Mouse (Mus musculus) CH12.LX (cell line): ENCODE results near the gene Fgfr2. TPM values are rescaled to one million over a fixed set of nuclear protein-coding genes. Genes with fewer than 3 reads are reported as not detected.

Source experiments
- DNase-seq: peaks from one replicate; pipeline ENCODE4 v3.0.0-alpha.2; 2013; ENCODE audit errors: extremely low read depth
- H3K27ac ChIP-seq: 2 replicates; pipeline ENCODE4 v1.5.1; 2012; ENCODE audit warnings: low read depth, mild to moderate bottlenecking, control low read depth, moderate library complexity; ENCODE audit not compliant: insufficient read depth
- H3K27me3 ChIP-seq: replicated peaks from 2 replicates; pipeline ENCODE3; 2012; ENCODE audit warnings: inconsistent platforms
- H3K36me3 ChIP-seq, 2 experiments: replicated peaks in 1 of 2; 2 replicates each; pipeline versions ENCODE3 to v1.6.1; 2012; ENCODE audit warnings: inconsistent platforms in 1 of 2, low read length in 1 of 2, mild to moderate bottlenecking in 1 of 2, mixed read lengths in 1 of 2, moderate library complexity in 1 of 2; ENCODE audit not compliant: control insufficient read depth in 1 of 2, insufficient read depth in 1 of 2
- H3K4me1 ChIP-seq, 2 experiments: 2 replicates each; pipeline ENCODE4 v1.6.1; 2012; ENCODE audit warnings: inconsistent platforms in 1 of 2, moderate library complexity in 1 of 2; ENCODE audit not compliant: insufficient read depth in 2 of 2, control insufficient read depth in 1 of 2
- H3K4me2 ChIP-seq: 2 replicates; pipeline ENCODE4 v1.6.1; 2012; ENCODE audit warnings: low read depth, mild to moderate bottlenecking, control low read depth; ENCODE audit not compliant: poor library complexity, insufficient read depth, severe bottlenecking
- H3K4me3 ChIP-seq, 3 experiments: fragments of 150-350 bp in 1 of 3; sonication (generic) in 1 of 3; replicated peaks in 1 of 3; 2 replicates each; pipeline versions ENCODE3 to v1.5.1; 2011 to 2012; ENCODE audit warnings: low read depth in 2 of 3, low read length in 2 of 3, mild to moderate bottlenecking in 2 of 3, moderate library complexity in 2 of 3, control low read depth in 1 of 3, improper control_type of control experiment in 1 of 3, inconsistent platforms in 1 of 3, mixed read lengths in 1 of 3; ENCODE audit not compliant: poor library complexity in 1 of 3
- H3K79me2 ChIP-seq: replicated peaks from 2 replicates; pipeline ENCODE4 v1.6.1; 2012; ENCODE audit warnings: mild to moderate bottlenecking, moderate library complexity; ENCODE audit not compliant: control insufficient read depth, poor library complexity, insufficient read depth, severe bottlenecking; ENCODE audit errors: extremely low read depth
- H3K9ac ChIP-seq: 2 replicates; pipeline ENCODE4 v1.6.1; 2012; ENCODE audit warnings: low read depth, mild to moderate bottlenecking, control low read depth, moderate library complexity; ENCODE audit not compliant: insufficient read depth
- H3K9me3 ChIP-seq: replicated peaks from 2 replicates; pipeline ENCODE3; 2012; ENCODE audit warnings: low read length, inconsistent platforms, mixed read lengths
- BHLHE40 ChIP-seq: IDR thresholded peaks from 2 replicates; pipeline ENCODE4 v1.6.1; 2011; ENCODE audit warnings: mild to moderate bottlenecking, low read depth, low read length, improper control_type of control experiment
- E2F4 ChIP-seq: IDR thresholded peaks from 2 replicates; pipeline ENCODE4 v1.6.1; 2011; ENCODE audit warnings: low read depth, low read length, improper control_type of control experiment; ENCODE audit not compliant: insufficient replicate concordance
- ELF1 ChIP-seq: IDR thresholded peaks from 2 replicates; pipeline ENCODE4 v1.6.1; 2014; ENCODE audit warnings: low read depth, mild to moderate bottlenecking, inconsistent platforms, low read length, improper control_type of control experiment
- ETS1 ChIP-seq: conservative IDR thresholded peaks from 2 replicates; pipeline ENCODE4 v1.6.1; 2012; ENCODE audit warnings: low read depth, mild to moderate bottlenecking, inconsistent platforms, low read length, improper control_type of control experiment, moderate library complexity
- GABPA ChIP-seq: IDR thresholded peaks from 2 replicates; pipeline ENCODE4 v1.6.1; 2012; ENCODE audit warnings: low read depth, low read length, improper control_type of control experiment, inconsistent platforms; ENCODE audit not compliant: insufficient replicate concordance
- HCFC1 ChIP-seq: IDR thresholded peaks from 2 replicates; pipeline ENCODE4 v1.6.1; 2012; ENCODE audit warnings: low read depth, mild to moderate bottlenecking, inconsistent platforms, low read length, improper control_type of control experiment
- JUND ChIP-seq: conservative IDR thresholded peaks from 2 replicates; pipeline ENCODE4 v1.6.1; 2011; ENCODE audit warnings: low read depth, low read length, improper control_type of control experiment
- MAFK ChIP-seq: IDR thresholded peaks from 2 replicates; pipeline ENCODE4 v1.6.1; 2011; ENCODE audit warnings: low read length, improper control_type of control experiment; ENCODE audit not compliant: insufficient replicate concordance
- MAX ChIP-seq: IDR thresholded peaks from 2 replicates; pipeline ENCODE4 v1.6.1; 2011; ENCODE audit warnings: low read length, improper control_type of control experiment
- NELFE ChIP-seq: IDR thresholded peaks from 2 replicates; pipeline ENCODE4 v1.6.1; 2011; ENCODE audit warnings: low read depth, low read length, improper control_type of control experiment
- NRF1 ChIP-seq: IDR thresholded peaks from 2 replicates; pipeline ENCODE4 v1.6.1; 2014; ENCODE audit warnings: low read depth, mild to moderate bottlenecking, inconsistent platforms, low read length, improper control_type of control experiment, moderate library complexity
- PAX5 ChIP-seq: IDR thresholded peaks from 2 replicates; pipeline ENCODE4 v1.6.1; 2012; ENCODE audit warnings: low read length, inconsistent platforms, mixed read lengths
- POLR2A ChIP-seq: IDR thresholded peaks from 2 replicates; pipeline ENCODE4 v1.6.1; 2011; ENCODE audit warnings: low read depth, mild to moderate bottlenecking, improper control_type of control experiment, low read length
- RCOR1 ChIP-seq: conservative IDR thresholded peaks from 2 replicates; pipeline ENCODE4 v1.6.1; 2012; ENCODE audit warnings: low read depth, mild to moderate bottlenecking, inconsistent platforms, low read length, improper control_type of control experiment
- SMC3 ChIP-seq: IDR thresholded peaks from 2 replicates; pipeline ENCODE4 v1.6.1; 2011; ENCODE audit warnings: low read depth, low read length, improper control_type of control experiment
- TBP ChIP-seq: conservative IDR thresholded peaks from 2 replicates; pipeline ENCODE4 v1.6.1; 2011; ENCODE audit warnings: low read depth, low read length, improper control_type of control experiment
- TCF12 ChIP-seq: IDR thresholded peaks from 2 replicates; pipeline ENCODE4 v1.6.1; 2014; ENCODE audit warnings: low read depth, mild to moderate bottlenecking, inconsistent platforms, low read length, improper control_type of control experiment
- UBTF ChIP-seq: IDR thresholded peaks from 2 replicates; pipeline ENCODE4 v1.6.1; 2012; ENCODE audit warnings: low read depth, mild to moderate bottlenecking, inconsistent platforms, low read length, improper control_type of control experiment, moderate library complexity
- USF1 ChIP-seq: IDR thresholded peaks from 2 replicates; pipeline ENCODE4 v1.6.1; 2014; ENCODE audit warnings: low read depth, mild to moderate bottlenecking, inconsistent platforms, low read length, improper control_type of control experiment
- USF2 ChIP-seq: conservative IDR thresholded peaks from 2 replicates; pipeline ENCODE4 v1.6.1; 2011; ENCODE audit warnings: low read depth, low read length, improper control_type of control experiment
- ZC3H11A ChIP-seq: IDR thresholded peaks from 2 replicates; pipeline ENCODE4 v1.6.1; 2012; ENCODE audit warnings: low read depth, mild to moderate bottlenecking, inconsistent platforms, low read length, improper control_type of control experiment
- ZKSCAN1 ChIP-seq: IDR thresholded peaks from 2 replicates; pipeline ENCODE4 v1.6.1; 2012; ENCODE audit warnings: low read depth, inconsistent platforms, low read length, improper control_type of control experiment, borderline replicate concordance
- ZNF384 ChIP-seq: IDR thresholded peaks from 2 replicates; pipeline ENCODE4 v1.6.1; 2012; ENCODE audit warnings: low read depth, low read length, improper control_type of control experiment, inconsistent platforms
- dilution Hi-C: fragments of 300-500 bp; cut with MboI; formaldehyde crosslinking; loops from 2 replicates; pipeline ENCODE4 v1.14.3; 2020; ENCODE audit warnings: low sequenced_read_pairs; ENCODE audit not compliant: extremely low pct_unique_long_range_greater_than_20kb, extremely low pct_ligation_motif_present
- in situ Hi-C: fragments of 300-500 bp; cut with MboI; formaldehyde crosslinking; loops from 3 replicates; pipeline ENCODE4 v1.14.3; 2019; ENCODE audit warnings: low sequenced_read_pairs, low pct_ligation_motif_present, low pct_unique_long_range_greater_than_20kb, mixed read lengths
- polyA plus RNA-seq: library from polyadenylated mRNA; unstranded; fragments of >175 nt; gene quantifications from 2 replicates; pipeline ENCODE4 v1.2.1, GENCODE M21; 2012; ENCODE audit warnings: low read depth; ENCODE audit not compliant: insufficient read length
- total RNA-seq, 2 experiments: library from RNA; depleted of rRNA; stranded (reverse); fragments of 300-350 nt in 1 of 2; fragments of >200 nt in 1 of 2; gene quantifications; 2 replicates each; pipeline ENCODE4 v1.2.3; 2012 to 2014

Fgfr2 gene
- total and polyA plus RNA-seq, 3 experiments: not detected

GRCm38 (mm10) chr7:132723906-132724305, 399.2 kb downstream of the Fgfr2 start:
- Histone ChIP-seq H3K4me2 (no peak overlapping the region), H3K4me1 (peaks cover 43 to 80% of the 10 kb centered on the region in 2 experiments), H3K79me2 (no peaks in the 10 kb centered on the region), H3K4me3 (no peak overlapping the region), H3K27ac (no peak overlapping the region), H3K9me3 (no peaks in the 10 kb centered on the region), H3K9ac (no peak overlapping the region), H3K27me3 (no peaks in the 10 kb centered on the region), H3K36me3 (peaks cover 8 to 47% of the 10 kb centered on the region in 2 experiments)
- in situ Hi-C loops: no loop called here
- DNase-seq: peak; percentile 54
- TF ChIP-seq USF1 (peak; percentile 79), BHLHE40 (peak; percentile 47), NELFE (no peak), ZNF384 (no peak), USF2 (peak; percentile 71), POLR2A (peak; percentile 49), NRF1 (no peak), MAX (peak; percentile 81), ELF1 (no peak), UBTF (no peak), HCFC1 (no peak), ETS1 (no peak; the same call in 1 of the 2 replicates), TBP (0 out of 2 replicates have a peak, but pooled peaks have one; percentile 42), PAX5 (no peak), MAFK (no peak), GABPA (no peak), TCF12 (no peak)
- dilution Hi-C loops: no loop called here

GRCm38 (mm10) chr7:132722401-132723370, 400.5 kb downstream of the Fgfr2 start:
- H3K9me3 ChIP-seq: no peaks in the 10 kb centered on the region
- H3K4me1 ChIP-seq: peaks cover 42 to 82% of the 10 kb centered on the region in 2 experiments
- H3K27me3 ChIP-seq: no peaks in the 10 kb centered on the region
- TF ChIP-seq RCOR1: no peak
- no peak for TF ChIP-seq JUND
- no peak for TF ChIP-seq SMC3
- no peak for TF ChIP-seq USF2
- TF ChIP-seq E2F4: no peak
- no peak for TF ChIP-seq TCF12
- TF ChIP-seq NRF1: no peak
- no peak for TF ChIP-seq ZC3H11A
- TF ChIP-seq POLR2A: no peak
- no peak for TF ChIP-seq HCFC1
- no peak for TF ChIP-seq MAFK
- TF ChIP-seq ZKSCAN1: no peak
- no peak for TF ChIP-seq USF1
- no peak for TF ChIP-seq ETS1
- in situ Hi-C loops: no loop called here
- dilution Hi-C loops: no loop called here
- H3K79me2 ChIP-seq: no peaks in the 10 kb centered on the region
- DNase-seq: no peak
- no peak overlapping the region for H3K27ac ChIP-seq
- no peak overlapping the region for H3K4me3 ChIP-seq
- peaks cover 0 to 43% of the 10 kb centered on the region in 2 experiments for H3K36me3 ChIP-seq
- H3K9ac ChIP-seq: no peak overlapping the region
- H3K4me2 ChIP-seq: no peak overlapping the region
